Mouse (Mus musculus) testis, adult 2 months (tissue): ENCODE measurements around the gene Slc22a15. TPM values are rescaled to one million over a fixed set of nuclear protein-coding genes. Genes with fewer than 3 reads are reported as not detected.

Experiments
- H3K27ac ChIP-seq: fragments of 200-500 bp; 2 replicates; pipeline ENCODE4 v1.5.1; 2012; ENCODE audit warnings: low read depth, low read length; ENCODE audit not compliant: control insufficient read depth, insufficient read depth
- H3K27me3 ChIP-seq: fragments of 200-500 bp; 2 replicates; pipeline ENCODE4 v1.6.1; 2012; ENCODE audit warnings: mild to moderate bottlenecking, low read length, moderate library complexity; ENCODE audit not compliant: control insufficient read depth, insufficient read depth
- H3K36me3 ChIP-seq: fragments of 200-500 bp; 2 replicates; pipeline ENCODE4 v1.6.1; 2012; ENCODE audit warnings: mild to moderate bottlenecking, low read length; ENCODE audit not compliant: control insufficient read depth, insufficient read depth
- H3K4me1 ChIP-seq: fragments of 200-500 bp; 2 replicates; pipeline ENCODE4 v1.6.1; 2012; ENCODE audit warnings: low read length; ENCODE audit not compliant: control insufficient read depth, insufficient read depth
- H3K4me3 ChIP-seq: fragments of 200-500 bp; 2 replicates; pipeline ENCODE4 v1.5.1; 2012; ENCODE audit warnings: low read depth, mild to moderate bottlenecking, low read length, moderate library complexity, mixed read lengths; ENCODE audit not compliant: control insufficient read depth
- CTCF ChIP-seq: fragments of 200-500 bp; IDR thresholded peaks from 2 replicates; pipeline ENCODE4 v1.5.1; 2012; ENCODE audit warnings: low read depth, mild to moderate bottlenecking, inconsistent platforms, low read length, moderate library complexity; ENCODE audit not compliant: control insufficient read depth, insufficient read depth, insufficient replicate concordance
- POLR2A ChIP-seq: fragments of 200-500 bp; IDR thresholded peaks from 2 replicates; pipeline ENCODE4 v1.6.1; 2012; ENCODE audit warnings: low read depth, mild to moderate bottlenecking, inconsistent platforms, low read length, moderate library complexity; ENCODE audit not compliant: control insufficient read depth
- polyA plus RNA-seq: library from polyadenylated mRNA; depleted of rRNA; stranded (reverse); fragments of >200 nt; gene quantifications from 2 replicates; pipeline ENCODE4 v1.2.3, GENCODE M21; 2012; rRNA removed

The Slc22a15 gene
- polyA plus RNA-seq, 1 experiment = 54.7 TPM

DNA sequence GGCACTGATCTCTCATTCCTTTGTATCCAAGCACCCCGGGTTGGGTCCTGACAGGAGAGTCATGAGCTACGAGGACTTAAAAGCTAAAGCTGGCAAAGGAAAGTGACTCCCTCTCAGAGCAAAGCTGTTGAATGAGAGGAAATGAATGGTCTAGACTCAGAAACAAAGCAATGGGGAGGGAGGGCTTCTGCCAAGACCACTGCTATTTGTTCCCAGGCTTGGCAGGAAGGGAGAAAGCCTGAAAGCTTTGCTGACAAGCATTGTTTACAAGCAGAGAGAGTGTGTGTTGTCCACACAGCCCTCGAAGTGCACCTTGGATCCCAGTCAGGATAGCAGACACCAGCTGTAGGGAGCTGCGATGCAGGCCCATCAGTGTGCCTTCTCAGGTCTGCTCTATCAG, 117.3 kb downstream of the Slc22a15 start:
- H3K27ac ChIP-seq = no peak overlapping the region
- H3K4me1 ChIP-seq = peaks cover 9% of the 10 kb centered on the region
- H3K4me3 ChIP-seq = no peak overlapping the region
- no peaks in the 10 kb centered on the region for H3K36me3 ChIP-seq
- no peaks in the 10 kb centered on the region for H3K27me3 ChIP-seq
- TF ChIP-seq CTCF = 0 out of 2 replicates have a peak, but pooled peaks have one; percentile 5
- TF ChIP-seq POLR2A = no peak

DNA sequence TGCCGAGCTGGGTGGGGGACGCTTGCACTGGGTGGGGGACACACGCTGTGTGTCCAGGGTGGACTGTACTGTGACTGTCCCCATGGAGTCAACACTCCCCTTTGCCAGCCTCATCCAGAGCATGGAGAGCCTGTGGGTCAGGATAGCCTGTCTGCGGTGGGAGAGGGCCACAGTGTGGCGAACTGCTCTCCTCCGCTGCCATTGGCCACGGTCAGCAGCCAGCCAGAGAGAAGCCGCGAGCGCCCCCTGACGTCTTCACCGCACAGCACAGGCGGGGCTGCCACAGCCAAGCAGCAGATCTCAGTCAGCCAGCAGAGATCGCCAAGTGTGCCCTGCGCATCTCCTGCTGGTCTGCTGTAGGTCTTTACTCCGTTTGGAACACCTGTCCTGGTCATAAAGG, 118.1 kb downstream of the Slc22a15 start:
- Histone ChIP-seq H3K27me3 (no peaks in the 10 kb centered on the region), H3K4me3 (peak overlapping the region; percentile 17; the same call in 1 of the 2 replicates), H3K4me1 (peaks cover 9% of the 10 kb centered on the region), H3K36me3 (no peaks in the 10 kb centered on the region), H3K27ac (no peak overlapping the region)
- TF ChIP-seq POLR2A (no peak), CTCF (peak; percentile 85)

Other genes with a start within 250 kb of the Slc22a15 start
- 0.05 and 0.10 TPM in 2 replicates for gene Mab21l3, start 75.5 kb downstream of the Slc22a15 start, polyA plus RNA-seq
- not detected in 2 replicates for gene Nhlh2, start 85.6 kb upstream of the Slc22a15 start, polyA plus RNA-seq
- gene Casq2, start 162.0 kb upstream of the Slc22a15 start, polyA plus RNA-seq = 1.9 and 2.5 TPM in 2 replicates